Mouse (Mus musculus) liver, embryonic 14.5 days (tissue): ENCODE results near the gene Tmtc2.

Source experiments
- CTCF ChIP-seq: IDR thresholded peaks from 2 replicates; pipeline ENCODE4 v1.5.1; 2016; ENCODE audit warnings: antibody characterized with exemption, low read depth, control low read depth
- EP300 ChIP-seq: IDR thresholded peaks from 2 replicates; pipeline ENCODE4 v1.6.1; 2016; ENCODE audit warnings: antibody characterized with exemption, low read depth

GRCm38 (mm10) chr10:105288472-105288871 is 285.8 kb downstream of the Tmtc2 start:
- TF ChIP-seq CTCF = no peak
- no peak for TF ChIP-seq EP300
